Mouse (Mus musculus) embryonic facial prominence, embryonic 15.5 days (tissue): Measurements from ENCODE around the gene Stag1. TPM values are rescaled to one million over a fixed set of nuclear protein-coding genes. Genes with fewer than 3 reads are reported as not detected.

Experiments used
- ATAC-seq: fragments of 200-750 bp; cut with Nextera tagmentation; 2 replicates; pipeline ENCODE4 v1.8.0; 2017; ENCODE audit warnings: low read depth, moderate TSS enrichment; ENCODE audit not compliant: insufficient number of reproducible peaks, low FRiP score, low TSS enrichment
- H3K27ac ChIP-seq: fragments of 300-500 bp; sonication (generic); replicated peaks from 2 replicates; pipeline ENCODE4 v1.5.1; 2015; ENCODE audit warnings: mild to moderate bottlenecking, inconsistent platforms
- H3K27me3 ChIP-seq: fragments of 300-500 bp; sonication (generic); 2 replicates; pipeline ENCODE4 v1.6.1; 2015; ENCODE audit warnings: inconsistent platforms
- H3K36me3 ChIP-seq: fragments of 300-500 bp; sonication (generic); 2 replicates; pipeline ENCODE4 v1.6.1; 2015; ENCODE audit warnings: mild to moderate bottlenecking, inconsistent platforms
- H3K4me1 ChIP-seq: fragments of 300-500 bp; sonication (generic); 2 replicates; pipeline ENCODE4 v1.6.1; 2015; ENCODE audit warnings: inconsistent platforms
- H3K4me2 ChIP-seq: fragments of 300-500 bp; sonication (generic); replicated peaks from 2 replicates; pipeline ENCODE4 v1.6.1; 2015; ENCODE audit warnings: mild to moderate bottlenecking, inconsistent platforms
- H3K4me3 ChIP-seq: fragments of 300-500 bp; sonication (generic); replicated peaks from 2 replicates; pipeline ENCODE4 v1.5.1; 2015; ENCODE audit warnings: mild to moderate bottlenecking, inconsistent platforms
- H3K9ac ChIP-seq: fragments of 300-500 bp; sonication (generic); 2 replicates; pipeline ENCODE4 v1.6.1; 2015; ENCODE audit warnings: inconsistent platforms
- H3K9me3 ChIP-seq: fragments of 300-500 bp; sonication (generic); replicated peaks from 2 replicates; pipeline ENCODE4 v1.6.1; 2016; ENCODE audit warnings: inconsistent platforms
- WGBS: fragments of 180-500 bp; shearing (Covaris S2); methylation state at CpG from one replicate; pipeline ENCODE4 v1.1.7; 2015; 5-methylcytosine and 5-hydroxymethylcytosine counted together
- polyA plus RNA-seq: library from polyadenylated mRNA; unstranded; fragments of >200 nt; fragmentation: Nextera tagmentation; extraction: Ambion mirVana; gene quantifications from 2 replicates; pipeline ENCODE4 v1.2.1, GENCODE M21; 2015

Stag1 gene
- polyA plus RNA-seq, 1 experiment from 2014 or later: 33.8 TPM

DNA sequence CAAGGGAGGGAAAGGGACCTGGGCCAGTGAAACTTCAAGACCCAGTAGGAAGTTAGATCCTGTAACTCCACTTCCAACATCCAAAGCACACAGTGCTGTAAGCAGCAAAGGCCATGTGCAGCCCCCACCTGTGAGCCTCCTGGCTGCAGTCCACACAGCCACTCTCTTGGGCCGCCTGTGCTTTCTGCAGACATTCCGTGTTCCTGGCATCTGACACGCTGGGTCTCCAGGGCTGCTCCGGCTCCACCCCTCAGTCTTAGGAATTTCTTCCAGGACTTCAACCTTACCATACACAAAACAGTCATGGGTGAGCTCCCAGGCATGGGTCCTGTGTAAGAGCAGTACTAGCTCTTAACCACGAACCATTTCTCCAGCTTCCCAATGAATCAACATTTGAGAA lies 381.7 kb downstream of the Stag1 start:
- Histone ChIP-seq H3K9me3 (no peaks in the 10 kb centered on the region), H3K27me3 (no peaks in the 10 kb centered on the region), H3K4me3 (no peak overlapping the region), H3K4me2 (no peak overlapping the region), H3K27ac (no peak overlapping the region), H3K9ac (no peak overlapping the region), H3K36me3 (peaks cover 16% of the 10 kb centered on the region), H3K4me1 (0 out of 2 replicates have a peak, but pooled peaks cover 4% of the 10 kb centered on the region)
- peak; percentile 60 for ATAC-seq
- WGBS: 46% methylated on average over 5 of the region's 5 CpGs

DNA sequence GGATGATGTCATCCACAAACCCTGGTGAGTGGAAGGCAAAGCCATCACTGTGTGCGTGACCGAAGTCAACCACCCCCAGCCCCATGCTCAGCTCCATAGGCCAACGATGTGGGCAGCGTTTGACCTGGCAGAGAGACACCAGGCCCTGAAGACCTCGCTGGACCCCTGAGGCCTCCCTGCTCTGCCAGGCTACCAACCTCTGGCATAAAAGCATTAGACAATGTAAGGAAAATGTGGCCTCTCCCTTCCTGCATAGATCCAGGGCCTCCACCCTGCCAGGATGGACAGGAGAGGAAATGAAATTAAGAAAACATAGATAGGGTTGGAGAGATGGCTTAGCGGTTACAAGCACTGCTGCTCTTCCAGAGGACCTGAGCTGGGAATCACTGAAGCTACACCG lies 385.2 kb downstream of the Stag1 start:
- no peak for ATAC-seq
- H3K9me3 ChIP-seq: no peaks in the 10 kb centered on the region
- H3K4me3 ChIP-seq: no peak overlapping the region
- H3K27me3 ChIP-seq: no peaks in the 10 kb centered on the region
- H3K4me2 ChIP-seq: no peak overlapping the region
- peaks cover 29% of the 10 kb centered on the region for H3K36me3 ChIP-seq
- H3K27ac ChIP-seq: no peak overlapping the region
- H3K9ac ChIP-seq: no peak overlapping the region
- H3K4me1 ChIP-seq: 0 out of 2 replicates have a peak, but pooled peaks cover 4% of the 10 kb centered on the region
- WGBS: 93% methylated on average over 7 of the region's 7 CpGs

DNA sequence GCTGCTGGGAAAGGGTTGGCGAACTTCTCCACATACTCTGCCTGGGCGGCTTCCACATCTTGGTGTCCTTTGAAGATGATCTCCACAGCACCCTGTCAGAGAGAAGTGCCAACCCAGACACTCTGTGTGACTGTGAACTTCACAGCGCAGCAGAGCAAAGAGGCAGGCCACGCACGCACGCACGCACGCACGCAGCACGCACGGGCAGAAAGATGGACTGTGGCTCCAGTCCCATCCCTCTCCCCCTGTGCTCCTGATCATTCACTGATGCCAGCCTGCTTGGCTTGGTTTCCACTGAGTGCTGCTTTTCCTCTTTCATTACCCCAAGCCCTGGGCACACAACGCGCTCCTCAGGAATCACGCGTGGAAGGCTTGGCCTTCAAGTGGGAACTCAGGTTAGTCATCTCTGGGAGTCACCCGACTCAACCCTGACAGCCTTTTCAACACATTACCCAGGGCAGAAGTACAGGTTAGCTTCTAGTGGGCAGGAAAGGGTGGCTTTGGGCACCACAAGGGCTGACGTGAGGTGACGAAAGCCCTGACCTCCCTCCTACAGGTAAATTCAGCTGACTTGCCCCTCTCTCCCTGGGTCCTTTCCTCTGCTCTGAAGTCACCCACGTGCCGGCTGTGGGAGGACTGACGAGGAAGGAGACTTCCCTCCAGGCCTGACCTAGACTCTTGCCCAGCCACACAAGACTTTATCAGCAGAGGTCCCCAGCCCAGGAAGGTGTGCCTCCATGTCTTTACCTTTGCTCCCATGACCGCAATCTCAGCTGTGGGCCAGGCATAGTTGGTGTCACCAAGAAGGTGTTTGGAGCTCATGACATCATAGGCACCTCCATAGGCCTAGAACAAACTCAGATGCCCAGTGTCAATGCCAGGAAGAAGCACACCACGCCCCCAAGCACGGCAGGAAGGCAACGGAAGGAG lies 387.0 kb downstream of the Stag1 start:
- ATAC-seq: no peak
- Histone ChIP-seq H3K9ac (no peak overlapping the region), H3K4me2 (no peak overlapping the region), H3K4me3 (no peak overlapping the region), H3K27ac (no peak overlapping the region), H3K27me3 (no peaks in the 10 kb centered on the region), H3K9me3 (no peaks in the 10 kb centered on the region), H3K36me3 (peaks cover 29% of the 10 kb centered on the region), H3K4me1 (no peaks in the 10 kb centered on the region)
- WGBS: 93% methylated on average over 25 of the region's 25 CpGs

DNA sequence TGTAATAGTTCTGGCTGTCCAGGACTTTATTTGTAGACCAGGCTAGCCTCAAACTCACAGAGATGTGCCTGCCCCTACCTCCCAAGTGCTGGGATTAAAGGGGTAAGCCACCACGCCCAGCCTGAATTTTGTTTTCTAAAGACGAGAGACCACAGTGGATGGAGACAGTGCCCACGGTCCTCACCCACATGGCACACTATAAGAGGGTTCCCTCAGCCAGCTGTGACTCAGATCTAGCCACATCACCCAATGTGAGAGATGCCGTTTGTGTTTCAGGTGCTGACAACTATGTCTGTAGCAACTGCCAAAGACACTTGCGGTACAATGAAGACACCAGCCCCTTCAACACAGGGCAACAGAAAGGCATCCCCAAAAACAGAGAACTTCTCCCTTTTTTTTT lies 389.4 kb downstream of the Stag1 start:
- Histone ChIP-seq H3K9ac (no peak overlapping the region), H3K9me3 (no peaks in the 10 kb centered on the region), H3K27ac (no peak overlapping the region), H3K36me3 (peaks cover 35% of the 10 kb centered on the region), H3K4me3 (no peak overlapping the region), H3K27me3 (no peaks in the 10 kb centered on the region), H3K4me2 (no peak overlapping the region), H3K4me1 (no peaks in the 10 kb centered on the region)
- 93% methylated on average over 5 of the region's 5 CpGs for WGBS
- ATAC-seq: no peak

DNA sequence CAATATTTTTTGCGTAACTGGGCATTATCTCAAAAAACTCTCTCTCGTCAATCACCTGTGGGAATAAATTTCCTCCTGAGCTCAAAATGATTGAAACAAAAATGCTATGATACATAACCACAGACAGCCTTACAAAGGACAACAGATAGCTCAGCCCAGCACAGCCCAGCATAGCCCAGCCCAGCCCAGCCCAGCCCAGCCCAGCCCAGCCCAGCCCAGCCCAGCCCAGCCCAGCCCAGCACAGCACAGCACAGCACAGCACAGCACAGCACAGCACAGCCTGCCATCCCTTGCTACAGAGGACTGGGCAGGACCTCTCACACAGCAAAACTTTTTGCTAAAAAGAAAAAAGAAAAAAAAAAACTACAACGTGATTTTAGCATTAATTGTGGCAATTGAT lies 390.3 kb downstream of the Stag1 start:
- WGBS: 92% methylated on average over 3 of the region's 3 CpGs
- Histone ChIP-seq H3K4me3 (no peak overlapping the region), H3K9ac (no peak overlapping the region), H3K27ac (no peak overlapping the region), H3K4me1 (no peaks in the 10 kb centered on the region), H3K9me3 (no peaks in the 10 kb centered on the region), H3K27me3 (no peaks in the 10 kb centered on the region), H3K4me2 (no peak overlapping the region), H3K36me3 (peaks cover 29% of the 10 kb centered on the region)
- ATAC-seq: no peak

DNA sequence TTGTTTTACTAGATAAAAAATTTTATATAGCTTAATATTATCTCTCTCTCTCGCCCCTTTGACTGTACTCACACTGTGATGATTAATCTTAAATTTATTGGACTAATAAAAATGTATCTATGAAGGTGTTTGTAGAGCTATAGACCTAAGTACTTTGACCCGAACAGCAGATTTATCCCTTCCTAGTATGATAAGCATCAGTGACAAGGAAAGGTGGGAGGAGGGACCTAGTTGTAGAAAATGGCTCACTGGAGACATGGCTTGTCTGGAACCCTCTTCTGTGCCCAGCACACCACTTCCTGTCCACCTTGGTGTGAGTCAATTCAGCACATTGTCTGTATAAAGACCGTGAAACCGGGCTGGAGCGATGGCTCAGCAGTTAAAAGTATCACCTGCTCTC lies 393.0 kb downstream of the Stag1 start:
- no peak overlapping the region for H3K4me3 ChIP-seq
- no peak overlapping the region for H3K27ac ChIP-seq
- 89% methylated on average over 5 of the region's 5 CpGs for WGBS
- no peak overlapping the region for H3K9ac ChIP-seq
- no peaks in the 10 kb centered on the region for H3K4me1 ChIP-seq
- H3K4me2 ChIP-seq: no peak overlapping the region
- no peak for ATAC-seq
- H3K36me3 ChIP-seq: peaks cover 31% of the 10 kb centered on the region
- no peaks in the 10 kb centered on the region for H3K9me3 ChIP-seq
- no peaks in the 10 kb centered on the region for H3K27me3 ChIP-seq

DNA sequence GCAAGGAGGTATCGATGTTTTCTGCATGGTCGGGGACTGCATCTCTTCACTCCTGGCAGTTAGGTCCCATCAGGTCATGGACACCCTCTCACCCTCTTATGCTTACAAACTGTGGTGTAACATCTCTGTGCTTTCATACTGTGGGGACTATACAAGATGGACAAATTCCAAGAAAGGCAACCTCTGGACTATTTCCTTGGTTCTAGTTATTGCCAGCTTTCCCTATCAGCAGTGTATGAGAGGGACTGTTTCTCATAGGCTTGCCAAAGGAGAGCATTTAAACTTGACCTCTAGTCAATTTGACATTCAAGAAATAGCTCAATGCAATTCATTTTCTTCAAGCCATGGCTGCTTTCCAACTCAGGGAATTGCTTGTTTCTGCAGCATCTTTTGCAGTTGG lies 393.7 kb downstream of the Stag1 start:
- ATAC-seq: no peak
- no peaks in the 10 kb centered on the region for H3K9me3 ChIP-seq
- no peak overlapping the region for H3K9ac ChIP-seq
- WGBS: 89% methylated on average over 2 of the region's 2 CpGs
- H3K27me3 ChIP-seq: no peaks in the 10 kb centered on the region
- no peaks in the 10 kb centered on the region for H3K4me1 ChIP-seq
- H3K36me3 ChIP-seq: peaks cover 38% of the 10 kb centered on the region
- no peak overlapping the region for H3K27ac ChIP-seq
- H3K4me2 ChIP-seq: no peak overlapping the region
- no peak overlapping the region for H3K4me3 ChIP-seq

DNA sequence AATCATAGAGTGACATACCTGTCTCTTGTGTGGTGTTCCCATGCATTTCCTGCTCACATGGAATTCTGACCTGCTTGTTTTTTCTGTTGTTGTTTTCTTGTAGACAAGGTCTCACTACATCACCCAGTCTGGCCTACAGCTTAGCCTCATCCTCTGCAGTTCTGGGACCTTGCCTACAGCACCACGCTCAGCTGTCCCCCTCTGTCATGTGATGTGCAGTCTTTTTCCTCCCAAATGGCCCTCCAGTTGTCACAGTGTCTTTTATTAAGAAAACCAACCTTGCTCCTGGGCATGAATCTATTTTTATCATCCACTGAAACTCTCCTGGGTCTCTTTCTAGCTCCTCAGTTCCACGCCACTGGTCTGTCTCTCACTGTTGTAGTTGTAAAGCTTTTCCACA lies 394.6 kb downstream of the Stag1 start:
- H3K4me2 ChIP-seq: no peak overlapping the region
- H3K9me3 ChIP-seq: no peaks in the 10 kb centered on the region
- WGBS: 87% methylated on average over 2 of the region's 2 CpGs
- H3K4me1 ChIP-seq: no peaks in the 10 kb centered on the region
- H3K27ac ChIP-seq: no peak overlapping the region
- H3K9ac ChIP-seq: no peak overlapping the region
- no peak overlapping the region for H3K4me3 ChIP-seq
- ATAC-seq: no peak
- peaks cover 42% of the 10 kb centered on the region for H3K36me3 ChIP-seq
- no peaks in the 10 kb centered on the region for H3K27me3 ChIP-seq

DNA sequence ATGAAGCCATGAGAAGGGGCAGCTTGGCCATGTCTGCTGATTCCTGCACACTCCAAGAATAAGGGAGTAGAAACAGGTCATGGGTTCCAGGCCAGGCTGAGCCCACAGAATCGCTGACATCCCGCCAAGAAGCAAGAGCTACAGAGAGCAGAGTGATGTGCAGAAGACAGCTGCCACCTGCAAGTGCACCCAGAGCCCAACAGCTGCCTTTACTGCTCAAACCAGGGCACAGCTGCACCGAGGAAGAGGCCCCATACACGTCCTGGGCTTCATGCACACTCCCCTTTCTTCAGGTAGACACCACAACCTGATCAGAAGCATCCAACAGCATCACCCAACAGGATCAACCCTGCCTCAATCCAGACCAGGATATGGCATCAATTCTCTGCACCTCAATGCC lies 396.3 kb downstream of the Stag1 start:
- Histone ChIP-seq H3K4me1 (no peaks in the 10 kb centered on the region), H3K9me3 (no peaks in the 10 kb centered on the region), H3K4me2 (no peak overlapping the region), H3K27me3 (no peaks in the 10 kb centered on the region), H3K27ac (no peak overlapping the region), H3K36me3 (peaks cover 49% of the 10 kb centered on the region), H3K9ac (no peak overlapping the region), H3K4me3 (no peak overlapping the region)
- ATAC-seq: no peak
- WGBS: 84% methylated on average over 4 of the region's 4 CpGs

DNA sequence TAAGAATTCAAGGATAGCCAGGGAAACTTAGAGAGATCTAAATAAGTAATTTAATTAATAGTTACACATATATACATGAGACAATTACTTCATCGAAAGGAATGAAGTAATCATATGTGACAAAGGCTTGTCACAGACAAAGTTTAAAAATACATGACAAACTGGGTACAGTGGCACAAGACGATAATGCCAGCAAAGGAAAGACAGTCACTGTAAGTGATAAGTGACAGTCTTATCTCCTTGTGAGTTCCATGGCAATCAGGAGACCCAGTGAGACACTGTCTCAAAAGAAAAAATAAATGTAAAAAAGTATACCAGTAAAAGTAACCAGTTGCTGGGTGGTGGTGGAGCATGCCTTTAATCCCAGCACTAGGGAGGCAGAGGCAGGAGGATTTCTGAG lies 399.5 kb downstream of the Stag1 start:
- Histone ChIP-seq H3K9me3 (no peaks in the 10 kb centered on the region), H3K4me1 (no peaks in the 10 kb centered on the region), H3K9ac (no peak overlapping the region), H3K4me3 (no peak overlapping the region), H3K27ac (no peak overlapping the region), H3K36me3 (peaks cover 51% of the 10 kb centered on the region), H3K27me3 (no peaks in the 10 kb centered on the region), H3K4me2 (no peak overlapping the region)
- WGBS: 93% methylated on average over 2 of the region's 2 CpGs
- no peak for ATAC-seq

DNA sequence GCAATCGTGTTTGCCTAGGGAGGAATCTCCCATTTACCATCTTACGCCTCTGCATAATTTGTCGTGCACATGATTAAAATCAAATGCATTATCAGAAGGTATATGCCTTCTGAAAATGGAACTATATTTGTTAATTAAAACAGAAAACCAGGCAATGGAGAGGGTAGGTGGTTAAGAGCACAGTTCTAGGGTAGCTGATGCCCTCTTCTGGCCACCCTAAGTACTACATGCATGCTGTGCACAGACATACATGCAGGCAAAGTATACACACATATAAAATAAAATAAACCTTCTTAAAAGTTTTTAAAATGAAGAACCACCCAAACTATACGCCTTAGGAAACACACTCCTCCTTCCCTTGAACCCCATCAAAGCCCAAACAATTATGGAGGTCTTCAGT lies 404.5 kb downstream of the Stag1 start:
- H3K4me1 ChIP-seq: peaks cover 12% of the 10 kb centered on the region
- peaks cover 22% of the 10 kb centered on the region; the same call in 1 of the 2 replicates for H3K36me3 ChIP-seq
- H3K27me3 ChIP-seq: no peaks in the 10 kb centered on the region
- H3K9ac ChIP-seq: no peak overlapping the region
- no peak overlapping the region for H3K27ac ChIP-seq
- no peak overlapping the region for H3K4me2 ChIP-seq
- no peak for ATAC-seq
- no peaks in the 10 kb centered on the region for H3K9me3 ChIP-seq
- no peak overlapping the region for H3K4me3 ChIP-seq
- 89% methylated on average over 4 of the region's 4 CpGs for WGBS

DNA sequence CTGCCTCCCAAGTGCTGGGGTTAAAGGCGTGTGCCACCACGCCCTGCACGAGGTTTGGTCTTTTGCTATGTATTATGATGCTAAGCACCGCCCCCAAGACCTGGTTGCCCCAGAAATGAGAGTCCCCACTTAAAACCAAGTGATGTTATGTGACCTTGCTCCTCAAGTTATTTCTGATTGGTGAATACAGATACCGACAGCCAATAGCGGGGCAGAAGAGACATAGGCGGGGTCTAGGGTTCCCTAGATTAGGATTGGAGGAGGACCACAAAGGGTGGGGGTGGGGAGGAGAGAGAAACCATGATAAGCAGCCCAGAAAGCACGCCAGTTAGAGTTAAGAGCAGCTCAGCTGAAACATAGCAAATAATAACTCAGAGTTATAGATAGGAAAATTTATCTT lies 405.2 kb downstream of the Stag1 start:
- no peak overlapping the region for H3K9ac ChIP-seq

More for the DNA sequence above, 405.2 kb downstream of the Stag1 start:
- H3K4me2 ChIP-seq: no peak overlapping the region
- H3K4me3 ChIP-seq: no peak overlapping the region
- H3K27ac ChIP-seq: no peak overlapping the region
- H3K36me3 ChIP-seq: peaks cover 22% of the 10 kb centered on the region; the same call in 1 of the 2 replicates
- peaks cover 12% of the 10 kb centered on the region for H3K4me1 ChIP-seq
- no peak for ATAC-seq
- no peaks in the 10 kb centered on the region for H3K27me3 ChIP-seq
- whole genome bisulfite sequencing: 95% methylated on average over 8 of the region's 8 CpGs
- H3K9me3 ChIP-seq: no peaks in the 10 kb centered on the region
